Mouse (Mus musculus) testis, adult 2 months (tissue): ENCODE data around the gene Pde6b. TPM values are rescaled to one million over a fixed set of nuclear protein-coding genes. Genes with fewer than 3 reads are reported as not detected.

Source experiments
- H3K27ac ChIP-seq: fragments of 200-500 bp; 2 replicates; pipeline ENCODE4 v1.5.1; 2012; ENCODE audit warnings: low read depth, low read length; ENCODE audit not compliant: control insufficient read depth, insufficient read depth
- H3K27me3 ChIP-seq: fragments of 200-500 bp; 2 replicates; pipeline ENCODE4 v1.6.1; 2012; ENCODE audit warnings: mild to moderate bottlenecking, low read length, moderate library complexity; ENCODE audit not compliant: control insufficient read depth, insufficient read depth
- H3K36me3 ChIP-seq: fragments of 200-500 bp; 2 replicates; pipeline ENCODE4 v1.6.1; 2012; ENCODE audit warnings: mild to moderate bottlenecking, low read length; ENCODE audit not compliant: control insufficient read depth, insufficient read depth
- H3K4me1 ChIP-seq: fragments of 200-500 bp; 2 replicates; pipeline ENCODE4 v1.6.1; 2012; ENCODE audit warnings: low read length; ENCODE audit not compliant: control insufficient read depth, insufficient read depth
- H3K4me3 ChIP-seq: fragments of 200-500 bp; 2 replicates; pipeline ENCODE4 v1.5.1; 2012; ENCODE audit warnings: low read depth, mild to moderate bottlenecking, low read length, moderate library complexity, mixed read lengths; ENCODE audit not compliant: control insufficient read depth
- CTCF ChIP-seq: fragments of 200-500 bp; IDR thresholded peaks from 2 replicates; pipeline ENCODE4 v1.5.1; 2012; ENCODE audit warnings: low read depth, mild to moderate bottlenecking, inconsistent platforms, low read length, moderate library complexity; ENCODE audit not compliant: control insufficient read depth, insufficient read depth, insufficient replicate concordance
- POLR2A ChIP-seq: fragments of 200-500 bp; IDR thresholded peaks from 2 replicates; pipeline ENCODE4 v1.6.1; 2012; ENCODE audit warnings: low read depth, mild to moderate bottlenecking, inconsistent platforms, low read length, moderate library complexity; ENCODE audit not compliant: control insufficient read depth
- polyA plus RNA-seq: library from polyadenylated mRNA; depleted of rRNA; stranded (reverse); fragments of >200 nt; gene quantifications from 2 replicates; pipeline ENCODE4 v1.2.3, GENCODE M21; 2012; rRNA removed

The Pde6b gene
- 0.02 TPM in 2 replicates for polyA plus RNA-seq

- Histone ChIP-seq H3K27ac (no peak within 1 kb of the TSS), H3K36me3 (no peaks in the 10 kb centered on the region), H3K4me3 (no peak within 1 kb of the TSS), H3K27me3 (no peaks in the 10 kb centered on the region), H3K4me1 (no peaks in the 10 kb centered on the region)
- TF ChIP-seq POLR2A (no peak), CTCF (no peak)
Measured at GRCm38 (mm10) chr5:108388201-108388600, at the start of gene Pde6b. Gene Pde6b, plus strand, starts transcription at chr5:108388391.

GRCm38 (mm10) chr5:108343680-108344170 is 44.5 kb upstream of the Pde6b start:
- Histone ChIP-seq H3K27me3 (no peaks in the 10 kb centered on the region), H3K4me1 (no peaks in the 10 kb centered on the region), H3K27ac (no peak overlapping the region), H3K36me3 (peaks cover 3% of the 10 kb centered on the region; the same call in 1 of the 2 replicates), H3K4me3 (no peak overlapping the region)
- TF ChIP-seq POLR2A (no peak), CTCF (no peak)

GRCm38 (mm10) chr5:108345313-108346071 is 42.7 kb upstream of the Pde6b start:
- Histone ChIP-seq H3K27ac (no peak overlapping the region), H3K27me3 (no peaks in the 10 kb centered on the region), H3K4me1 (no peaks in the 10 kb centered on the region), H3K4me3 (no peak overlapping the region), H3K36me3 (no peaks in the 10 kb centered on the region)
- TF ChIP-seq CTCF: no peak

GRCm38 (mm10) chr5:108347843-108348242 is 40.3 kb upstream of the Pde6b start:
- H3K4me3 ChIP-seq: no peak overlapping the region
- no peaks in the 10 kb centered on the region for H3K4me1 ChIP-seq
- no peaks in the 10 kb centered on the region for H3K36me3 ChIP-seq
- no peaks in the 10 kb centered on the region for H3K27me3 ChIP-seq
- H3K27ac ChIP-seq: no peak overlapping the region
- no peak for TF ChIP-seq POLR2A
- no peak for TF ChIP-seq CTCF

GRCm38 (mm10) chr5:108349511-108350148 is 38.6 kb upstream of the Pde6b start:
- H3K4me3 ChIP-seq: no peak overlapping the region
- no peaks in the 10 kb centered on the region for H3K4me1 ChIP-seq
- no peak for TF ChIP-seq POLR2A
- TF ChIP-seq CTCF: no peak
- no peak overlapping the region for H3K27ac ChIP-seq
- no peaks in the 10 kb centered on the region for H3K27me3 ChIP-seq
- no peaks in the 10 kb centered on the region for H3K36me3 ChIP-seq

GRCm38 (mm10) chr5:108354056-108354455 is 34.1 kb upstream of the Pde6b start:
- H3K27me3 ChIP-seq: no peaks in the 10 kb centered on the region
- H3K4me1 ChIP-seq: no peaks in the 10 kb centered on the region
- TF ChIP-seq POLR2A (no peak), CTCF (no peak)
- no peak overlapping the region for H3K27ac ChIP-seq
- no peak overlapping the region for H3K4me3 ChIP-seq
- H3K36me3 ChIP-seq: no peaks in the 10 kb centered on the region

GRCm38 (mm10) chr5:108357862-108358261 is 30.3 kb upstream of the Pde6b start:
- Histone ChIP-seq H3K27ac (no peak overlapping the region), H3K4me1 (no peaks in the 10 kb centered on the region; the same call in 1 of the 2 replicates), H3K4me3 (no peak overlapping the region), H3K27me3 (no peaks in the 10 kb centered on the region), H3K36me3 (no peaks in the 10 kb centered on the region)
- no peak for TF ChIP-seq POLR2A
- no peak for TF ChIP-seq CTCF
